Mouse (Mus musculus) right cerebral cortex, postnatal 4 days (tissue): ENCODE results near the gene Camta1.

Source experiments
- DNase-seq: peaks from one replicate; pipeline ENCODE4 v3.0.0-alpha.2; 2022

Gene Camta1

DNA sequence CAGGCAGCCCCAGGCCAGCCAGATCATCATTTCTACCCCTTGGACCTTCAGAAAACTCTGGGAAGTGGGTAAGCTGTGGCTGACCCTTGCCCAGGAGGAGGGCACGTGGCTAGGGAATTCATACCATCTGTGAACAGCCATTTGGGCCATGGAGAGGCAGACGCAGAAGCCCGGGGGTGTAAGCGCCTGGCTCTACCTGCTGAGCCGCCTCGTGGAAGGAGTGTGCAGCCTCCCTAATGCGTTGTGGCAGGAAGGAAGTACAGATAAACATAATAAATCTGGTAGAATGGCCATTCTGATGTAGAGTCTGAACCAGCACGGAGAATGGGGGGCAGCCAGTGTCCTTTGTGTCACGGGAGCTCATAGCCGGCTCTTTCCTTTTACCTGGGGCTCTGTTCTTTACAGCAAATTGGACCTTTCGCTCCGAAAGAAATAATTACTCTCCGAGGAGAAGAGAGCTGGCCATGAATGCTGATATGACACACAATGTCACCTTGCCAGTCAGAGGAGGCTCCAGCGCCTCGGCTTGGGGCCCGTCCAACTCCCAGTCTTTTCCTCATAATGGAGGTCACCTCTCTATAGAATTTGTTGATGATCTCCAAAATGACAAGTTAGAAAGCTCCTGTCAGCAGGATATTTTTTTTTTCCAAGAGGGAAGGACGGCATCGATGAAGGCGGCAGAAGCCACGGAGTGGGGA lies 500.6 kb downstream of the Camta1 start:
- DNase-seq = no peak

DNA sequence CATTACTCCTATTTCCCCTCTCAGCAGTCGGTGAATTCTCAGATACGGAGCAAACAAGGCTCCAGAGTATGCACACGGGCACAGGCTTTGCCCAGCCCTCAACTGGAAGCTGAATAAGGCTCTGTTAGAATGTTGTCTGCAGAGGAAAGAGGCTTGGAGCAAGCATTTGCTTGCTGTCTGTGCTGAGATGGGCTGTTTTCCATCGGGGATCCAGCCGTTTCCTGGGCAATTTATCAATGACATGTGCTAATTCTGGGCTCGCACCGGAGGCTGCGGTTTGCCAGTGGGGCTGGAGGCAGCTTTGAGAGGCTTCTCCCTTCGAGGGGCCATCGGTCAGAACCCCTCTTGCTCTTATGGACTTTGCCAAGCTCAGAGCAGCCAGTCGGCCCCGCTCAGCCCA lies 506.2 kb downstream of the Camta1 start:
- DNase-seq = peak; percentile 16

DNA sequence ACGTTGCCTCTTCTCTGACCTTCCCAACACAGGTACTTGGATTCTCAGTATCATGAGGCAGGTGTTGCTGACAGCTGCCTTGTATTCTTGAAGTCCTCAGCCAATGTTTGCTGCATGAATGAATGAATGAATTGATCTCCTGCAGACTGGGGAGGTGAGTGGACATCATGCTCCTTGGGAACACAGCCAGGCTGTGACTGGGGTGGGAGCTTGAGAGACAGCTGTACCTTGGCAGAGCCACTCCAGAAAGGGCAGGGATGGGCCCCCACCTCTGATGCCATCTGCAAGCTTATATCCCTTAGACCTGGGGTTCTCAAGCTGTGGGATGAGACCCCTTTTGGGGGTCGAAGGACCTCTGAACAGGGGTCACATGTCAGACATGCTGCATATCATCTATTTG lies 508.9 kb downstream of the Camta1 start:
- DNase-seq = no peak

DNA sequence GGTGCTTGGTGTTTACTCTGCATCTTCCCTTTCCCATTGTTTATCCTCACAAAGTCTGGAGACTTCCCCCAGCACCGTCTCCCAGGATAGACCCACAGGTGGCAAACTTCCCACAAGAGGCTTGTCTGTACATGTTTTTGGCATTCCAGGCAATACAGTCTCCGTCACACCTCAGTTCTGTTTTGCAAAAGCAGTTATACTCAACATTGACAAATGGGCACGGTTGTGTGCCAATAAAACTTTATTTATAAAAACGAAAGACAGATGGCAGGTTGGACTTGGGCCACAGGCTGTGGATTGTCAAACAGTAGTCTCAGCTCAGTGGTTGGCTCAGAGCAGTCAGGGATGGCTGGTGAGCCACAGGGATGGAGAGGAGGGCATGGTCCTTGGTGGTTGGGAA lies 509.4 kb downstream of the Camta1 start:
- DNase-seq = peak; percentile 55

DNA sequence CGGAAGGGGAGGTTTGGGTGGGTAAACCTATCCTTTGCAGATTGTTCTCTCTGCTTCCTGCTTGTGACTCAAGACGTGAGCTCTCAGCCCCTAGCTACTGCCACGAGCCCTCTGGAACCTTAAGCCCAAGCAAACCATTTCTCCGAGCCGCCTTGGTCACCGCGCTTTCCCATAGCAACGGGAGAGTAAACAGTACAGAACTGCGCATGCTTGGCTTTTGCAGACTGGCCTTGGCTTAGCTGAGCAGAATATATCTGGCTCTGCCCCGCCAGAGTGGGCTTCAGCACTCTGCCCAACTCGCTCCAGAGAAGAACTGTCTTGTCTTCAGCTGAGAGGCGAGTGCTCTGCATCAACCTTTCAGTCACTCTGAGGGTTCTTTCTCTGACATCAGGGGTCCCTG lies 509.9 kb downstream of the Camta1 start:
- DNase-seq = no peak

DNA sequence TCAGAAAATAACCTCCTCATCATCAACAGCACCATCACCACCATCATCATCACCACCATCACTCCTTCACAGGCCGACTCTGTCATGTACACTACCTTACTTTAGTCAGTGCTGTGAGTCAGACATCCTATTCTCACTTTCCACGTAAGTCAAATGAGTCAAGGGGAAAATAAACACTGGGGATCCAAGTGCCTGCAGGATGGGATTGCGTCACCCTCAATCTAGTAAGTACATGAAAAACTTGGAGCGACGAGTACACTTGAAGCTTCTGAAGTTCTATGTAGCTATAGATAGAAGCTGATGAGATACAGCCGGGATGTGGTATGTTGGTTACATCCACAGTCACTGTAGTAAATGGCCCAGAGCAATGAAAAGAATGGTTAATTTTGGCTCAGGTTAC lies 514.1 kb downstream of the Camta1 start:
- no peak for DNase-seq

DNA sequence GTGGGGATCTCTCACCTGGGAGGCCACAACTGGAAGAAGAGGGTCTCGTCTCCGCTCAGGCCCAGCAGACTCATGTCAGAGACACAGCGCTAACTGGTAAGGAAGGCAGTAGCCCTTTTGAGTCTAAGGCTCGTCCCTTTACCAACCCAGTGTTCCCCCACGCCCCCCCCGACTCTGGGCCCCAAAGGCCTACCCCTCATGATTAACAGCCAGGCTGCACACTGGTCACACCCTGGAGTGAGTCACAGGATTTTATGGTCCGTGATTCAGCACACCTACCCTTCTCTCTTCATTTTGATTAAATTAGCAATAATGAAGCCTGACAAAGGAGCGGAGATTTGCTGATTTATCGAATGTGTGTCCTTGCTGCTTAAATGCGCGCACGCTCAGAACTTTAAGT lies 515.0 kb downstream of the Camta1 start:
- no peak for DNase-seq

DNA sequence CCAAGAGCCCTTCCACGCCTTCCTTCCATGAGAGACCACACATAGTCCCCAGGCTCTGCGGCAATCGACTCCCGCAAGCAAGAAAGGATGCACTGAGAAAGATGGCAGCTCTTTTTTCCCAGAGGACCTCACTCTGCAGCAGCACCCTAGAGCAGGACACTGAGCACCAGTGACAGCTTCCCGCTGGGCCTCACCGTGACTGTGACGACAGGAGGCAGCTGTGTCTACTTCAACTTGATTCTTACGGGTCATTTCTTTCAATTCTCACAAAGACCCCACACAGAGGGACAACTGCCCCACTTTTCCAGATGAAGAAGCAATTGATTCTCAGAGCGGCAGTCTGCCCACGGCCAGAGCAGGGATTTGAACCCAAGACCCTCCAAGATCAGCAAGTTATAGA lies 516.9 kb downstream of the Camta1 start:
- DNase-seq = no peak

DNA sequence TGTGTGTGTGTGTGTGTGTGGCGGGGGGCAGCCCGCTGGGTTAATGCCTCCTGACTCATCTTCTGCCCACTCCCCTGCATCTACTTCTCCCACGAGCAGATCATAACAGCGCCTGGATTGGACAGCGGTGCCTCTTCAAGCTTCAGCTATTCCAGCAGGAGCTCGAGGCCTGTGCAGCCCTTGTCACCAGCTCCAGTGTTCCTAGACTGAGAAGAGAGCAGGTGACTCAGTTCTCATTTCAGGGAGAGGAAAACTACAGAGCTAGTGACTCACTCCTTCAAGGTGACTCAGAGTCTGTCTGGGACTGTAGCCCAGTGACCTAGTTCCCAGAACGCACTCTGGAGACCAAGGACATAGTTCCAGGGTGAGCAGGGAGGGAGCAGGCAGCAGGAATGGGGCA lies 522.3 kb downstream of the Camta1 start:
- no peak for DNase-seq

DNA sequence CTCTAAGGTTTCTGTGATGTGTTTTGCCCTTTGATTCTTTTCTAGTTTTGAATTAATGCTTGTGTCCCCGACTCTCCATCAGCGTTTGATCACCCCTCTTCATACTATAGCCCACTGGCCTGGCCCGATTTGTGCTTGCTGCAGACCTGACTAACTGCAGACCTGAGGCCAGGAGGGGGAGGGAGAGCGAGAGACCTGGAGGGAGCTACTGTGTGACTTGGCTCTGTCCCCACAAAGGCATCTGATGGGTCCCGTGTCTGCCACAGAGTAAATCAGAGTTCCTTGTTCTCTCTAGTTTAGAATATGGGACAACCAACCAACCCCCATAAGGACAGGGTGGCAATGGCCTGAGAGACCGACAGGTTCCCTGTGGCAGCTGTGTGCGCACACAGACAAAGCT lies 522.7 kb downstream of the Camta1 start:
- no peak for DNase-seq

DNA sequence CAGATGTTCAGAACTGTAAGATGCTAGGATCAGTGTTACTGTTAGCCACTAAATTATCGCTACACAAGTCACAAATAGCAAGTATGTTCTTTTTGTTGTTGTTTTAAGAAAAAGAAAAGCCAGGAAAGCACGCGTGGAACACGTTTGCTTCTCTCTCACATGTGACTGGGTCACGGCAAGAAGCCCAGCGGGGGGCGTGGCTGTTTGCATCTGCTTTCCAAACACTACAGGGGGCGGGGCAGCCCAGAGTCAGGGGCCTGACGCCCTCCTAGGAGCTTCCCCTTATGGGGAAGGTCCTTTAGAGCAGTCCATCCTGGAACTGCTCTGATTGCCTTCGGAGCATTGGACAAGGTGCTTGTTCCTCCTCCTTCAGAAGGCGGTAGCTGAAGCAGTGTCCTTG lies 524.1 kb downstream of the Camta1 start:
- no peak for DNase-seq

DNA sequence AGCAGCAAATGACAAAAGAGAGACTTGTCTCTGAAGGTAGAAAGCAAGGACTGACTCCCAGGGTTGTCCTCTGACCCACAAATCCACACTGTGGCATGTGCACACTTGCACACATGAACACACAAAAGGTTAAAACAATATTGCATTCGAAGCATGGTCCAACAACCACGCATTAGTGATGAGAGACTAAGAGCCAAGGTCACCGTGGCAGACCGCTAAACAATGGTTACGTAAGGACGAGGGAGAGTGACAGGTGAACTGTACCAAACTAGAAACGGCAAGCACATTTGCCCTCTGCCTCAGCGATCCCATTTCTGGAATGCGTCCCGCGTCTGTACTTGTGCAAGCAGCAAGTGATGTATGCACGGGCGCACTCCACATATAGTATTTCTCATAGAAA lies 525.3 kb downstream of the Camta1 start:
- no peak for DNase-seq

DNA sequence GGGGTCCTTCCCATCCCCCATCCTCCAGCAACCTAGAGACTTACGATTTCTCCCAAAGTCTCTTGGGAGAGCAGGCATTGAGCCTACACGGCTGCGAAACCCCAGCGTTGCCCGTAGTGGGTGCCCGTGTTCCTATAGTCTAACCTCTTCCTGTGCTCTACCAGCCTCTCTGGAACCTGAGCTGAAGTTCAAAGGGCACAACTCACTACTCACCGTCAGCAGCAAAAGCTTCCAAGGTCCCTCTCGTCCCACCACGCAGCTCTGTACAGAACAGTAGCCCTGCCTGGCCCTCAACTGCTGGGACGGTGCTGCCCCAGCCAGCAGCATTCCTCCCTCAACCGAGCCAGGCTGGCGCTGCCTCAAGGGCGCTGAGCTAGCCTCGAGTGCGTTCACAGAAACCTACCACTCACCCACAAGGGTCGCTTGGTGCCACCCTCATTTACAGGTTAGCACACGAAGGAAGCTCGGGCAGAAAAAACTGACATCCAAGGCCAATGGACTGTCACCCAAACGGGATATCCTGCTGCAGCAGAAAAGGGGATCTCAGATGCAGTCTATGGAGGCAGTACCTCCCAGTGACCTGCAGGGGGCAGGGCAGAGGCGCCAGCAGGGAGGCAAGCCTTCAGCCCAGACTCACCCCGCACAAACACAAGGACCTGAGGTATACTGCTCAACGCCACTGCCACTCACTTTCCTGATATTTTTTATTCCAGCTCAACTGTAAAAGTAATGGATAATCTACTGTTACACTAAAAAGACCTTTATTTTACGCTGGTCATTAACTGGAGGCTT lies 526.5 kb downstream of the Camta1 start:
- peak; percentile 45 for DNase-seq

DNA sequence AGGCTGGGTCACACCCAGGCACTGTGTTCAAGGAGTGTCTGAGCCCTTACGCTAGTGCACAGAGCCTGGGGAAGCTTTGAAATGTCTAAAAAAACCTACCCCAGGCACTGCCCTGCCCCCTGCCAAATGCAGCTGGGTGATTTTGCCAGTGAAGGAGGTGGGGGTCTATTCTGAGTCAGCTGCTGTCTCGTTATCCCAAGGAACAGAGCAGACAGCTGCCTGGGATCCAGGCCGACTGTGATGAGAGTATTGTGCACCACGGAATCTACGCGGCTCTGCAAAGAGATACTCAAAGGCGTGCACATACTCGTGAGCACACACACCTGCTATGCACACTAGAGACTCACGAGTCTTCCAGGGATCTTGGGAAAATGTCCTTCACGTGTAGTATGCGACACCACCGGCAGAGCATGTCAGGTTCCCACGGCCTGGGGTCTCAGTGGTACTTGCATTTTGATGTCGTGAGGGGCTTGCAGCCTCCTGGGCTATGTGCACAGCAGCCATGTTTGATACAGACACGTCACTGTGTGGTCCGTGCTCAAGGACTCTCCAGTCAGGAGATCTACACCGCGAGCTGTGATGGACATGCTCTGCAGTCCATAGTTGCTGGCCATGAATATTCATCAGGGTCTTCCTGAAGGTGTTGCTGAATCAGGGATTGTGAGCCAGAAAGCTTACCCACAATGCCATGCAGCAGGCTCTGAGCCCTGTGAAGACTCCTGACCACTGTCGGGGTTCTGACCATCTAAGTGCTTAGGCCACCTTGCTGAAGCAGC lies 529.4 kb downstream of the Camta1 start:
- DNase-seq = no peak

DNA sequence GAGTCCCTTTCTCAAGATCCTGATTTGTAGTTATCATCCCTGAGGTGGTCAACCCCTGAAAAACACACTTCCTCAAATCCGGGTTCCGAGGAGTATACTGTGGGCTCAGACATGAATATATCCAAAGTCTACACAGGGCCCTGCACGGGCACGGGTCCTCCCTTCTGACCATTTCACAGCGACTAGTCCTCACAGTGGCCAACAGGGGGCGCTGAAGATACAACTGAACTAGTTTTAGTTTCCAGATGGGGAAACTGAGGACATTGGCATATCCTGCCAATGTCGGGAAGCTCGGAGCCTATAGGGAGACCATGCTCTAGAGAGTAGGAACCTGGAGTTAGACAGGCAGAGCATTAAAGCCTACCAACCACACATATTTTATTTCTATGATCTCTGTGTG lies 530.7 kb downstream of the Camta1 start:
- no peak for DNase-seq

DNA sequence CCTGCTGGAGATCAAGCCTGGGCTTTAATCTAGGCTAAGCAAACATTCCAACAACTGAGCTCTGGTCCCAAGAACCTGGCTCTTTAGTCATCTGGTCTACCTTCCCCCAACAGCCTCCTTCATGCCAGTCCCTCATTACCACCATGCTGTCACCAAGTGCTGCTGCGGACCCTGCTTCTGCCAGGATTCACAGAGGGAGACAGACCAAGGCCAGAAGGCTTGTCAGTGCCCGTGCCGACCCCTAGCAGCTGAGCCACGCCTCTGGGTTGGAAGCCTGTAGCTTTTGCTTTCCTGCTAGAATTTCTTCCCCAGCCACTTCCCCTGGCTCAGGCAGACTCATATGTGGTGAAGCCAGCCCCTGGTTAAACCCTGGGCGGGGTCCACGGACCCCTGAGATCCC lies 533.6 kb downstream of the Camta1 start:
- no peak for DNase-seq

DNA sequence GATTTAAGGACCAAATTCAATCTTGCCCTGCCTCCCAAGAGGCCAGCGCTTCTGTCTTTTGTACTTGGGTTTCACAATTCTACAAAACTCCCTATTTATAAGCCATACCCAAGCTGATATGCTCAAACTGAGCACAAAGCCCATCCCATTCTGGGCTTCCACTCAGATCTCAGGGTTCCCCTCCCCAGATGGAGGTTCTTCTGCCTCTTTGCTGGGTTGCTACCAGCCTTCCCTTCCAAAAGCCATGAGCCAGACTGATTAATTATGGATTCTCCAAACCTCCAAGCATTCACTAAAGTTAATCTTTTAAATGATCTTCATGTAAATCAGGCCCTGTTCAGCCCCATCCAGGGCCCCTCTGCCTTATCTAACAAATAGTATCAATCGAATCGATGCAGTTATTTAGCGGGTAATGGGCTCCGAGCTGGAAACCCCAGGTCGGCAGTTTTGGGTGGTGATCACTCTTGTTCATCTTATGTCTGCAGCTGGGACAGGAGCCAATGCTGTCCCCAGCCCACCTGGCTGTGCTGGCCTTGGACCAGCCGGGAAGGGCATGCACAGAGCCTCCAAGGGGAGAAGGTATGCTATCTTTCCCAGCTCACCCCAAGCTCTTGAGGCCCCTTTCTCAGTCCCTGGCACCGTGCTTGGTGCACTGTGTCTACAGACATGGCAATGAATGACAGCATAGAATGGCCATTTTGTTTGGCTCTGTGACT lies 534.5 kb downstream of the Camta1 start:
- DNase-seq = no peak

DNA sequence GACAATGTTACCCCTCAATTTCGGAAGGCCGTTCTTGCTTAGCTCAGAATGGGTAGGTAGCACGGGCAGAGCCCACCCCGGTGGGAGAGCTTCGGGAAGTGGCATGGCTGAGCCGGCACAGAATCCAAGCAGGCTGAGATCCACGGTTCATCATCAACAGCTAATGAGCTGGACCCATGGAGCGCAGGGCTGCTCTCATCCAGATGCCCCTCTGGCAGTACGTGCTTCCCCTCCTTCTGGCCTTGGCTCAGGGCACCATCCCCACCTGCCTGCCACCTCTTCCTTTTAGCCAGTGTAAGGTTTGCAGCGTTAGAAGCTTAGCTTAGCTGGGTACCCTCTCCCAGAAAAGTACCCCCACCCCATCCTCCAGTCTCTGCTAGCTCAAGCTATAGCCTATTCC lies 545.2 kb downstream of the Camta1 start:
- no peak for DNase-seq

DNA sequence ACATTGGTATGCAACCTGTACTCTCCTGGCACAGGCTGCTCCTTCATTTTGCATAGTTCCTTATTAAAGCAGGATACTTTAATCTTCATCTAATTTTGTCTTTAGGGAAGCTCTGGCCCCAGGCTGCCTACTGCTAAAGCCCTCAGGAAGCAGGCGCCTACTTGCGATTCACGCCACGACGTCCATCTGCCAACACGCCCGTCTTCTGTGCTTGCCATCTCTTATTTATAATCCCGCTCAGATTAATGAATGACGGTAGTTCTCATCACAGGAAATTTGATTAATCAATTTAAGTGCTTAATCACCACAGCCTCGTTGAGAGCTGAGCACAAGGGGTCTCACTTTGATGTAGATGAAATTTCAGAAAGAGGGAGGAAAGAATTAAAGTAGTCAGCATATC lies 546.0 kb downstream of the Camta1 start:
- no peak for DNase-seq

DNA sequence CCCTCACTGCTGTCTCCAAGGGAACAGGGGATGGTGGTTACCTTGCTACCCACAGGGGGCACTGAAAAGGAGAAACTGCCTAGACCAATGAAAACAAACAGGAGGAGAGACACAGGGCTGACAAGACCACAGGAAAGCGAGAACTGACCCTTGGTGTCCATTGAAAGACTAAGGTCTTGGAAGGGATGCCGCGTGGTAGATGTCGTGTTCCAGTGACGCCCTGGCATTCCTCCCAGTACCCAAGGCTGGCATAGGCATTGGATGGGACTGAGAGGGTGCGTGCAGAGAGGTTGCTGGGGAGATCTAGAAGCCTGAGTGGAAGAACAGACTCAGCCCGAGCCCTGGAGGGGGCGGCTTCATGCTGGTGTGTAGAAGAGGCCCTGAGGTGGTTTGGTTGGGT lies 550.9 kb downstream of the Camta1 start:
- no peak for DNase-seq

DNA sequence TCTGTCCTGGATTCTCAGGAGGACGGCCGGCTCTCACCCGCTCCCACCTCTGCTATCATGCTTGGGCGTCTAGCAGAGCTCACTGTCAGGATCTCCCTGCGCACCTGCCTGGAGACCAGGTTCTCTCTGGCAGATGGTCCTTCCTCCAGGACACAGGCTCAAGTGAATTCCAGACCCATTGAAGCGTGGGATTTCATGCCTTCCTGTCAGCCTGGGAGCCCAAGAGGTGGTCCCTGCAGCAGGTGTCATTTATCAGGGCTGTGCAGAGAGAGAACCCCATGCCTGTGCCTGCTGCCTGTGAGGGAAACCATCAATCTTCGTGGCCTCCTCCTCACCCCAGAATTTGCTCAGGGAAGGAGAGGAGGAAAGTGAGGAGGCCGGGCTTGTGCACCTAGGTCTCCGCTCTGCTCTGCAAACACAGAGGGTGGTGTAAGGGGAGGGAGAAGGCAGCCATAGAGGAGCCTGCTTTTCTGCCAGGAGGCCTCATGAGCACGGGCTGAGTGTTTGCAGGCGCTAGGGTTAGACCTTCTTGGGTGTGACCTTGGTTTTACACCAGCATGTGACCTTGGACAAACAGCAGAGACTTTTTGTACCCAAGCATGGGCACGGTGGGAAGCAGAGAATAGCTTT lies 551.5 kb downstream of the Camta1 start:
- no peak for DNase-seq

DNA sequence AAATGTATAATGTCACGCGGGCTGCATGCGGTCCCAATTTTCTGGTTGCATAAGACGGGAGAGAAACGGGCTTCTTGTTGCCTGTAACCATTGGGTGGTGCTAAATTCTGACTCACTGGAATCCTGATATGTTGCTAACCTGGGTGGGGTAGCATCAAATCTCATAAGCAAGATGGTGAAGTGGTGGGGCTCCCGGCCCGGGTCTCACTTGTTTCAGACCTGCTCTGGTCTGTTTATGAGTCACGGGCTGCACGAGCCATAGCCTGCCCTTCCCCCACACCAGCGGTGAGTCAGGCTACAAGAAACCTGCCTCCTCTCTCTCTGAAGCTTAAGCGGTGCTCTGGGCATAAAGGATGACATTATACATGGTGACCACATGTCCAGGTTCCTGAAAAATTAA lies 554.8 kb downstream of the Camta1 start:
- DNase-seq = no peak

DNA sequence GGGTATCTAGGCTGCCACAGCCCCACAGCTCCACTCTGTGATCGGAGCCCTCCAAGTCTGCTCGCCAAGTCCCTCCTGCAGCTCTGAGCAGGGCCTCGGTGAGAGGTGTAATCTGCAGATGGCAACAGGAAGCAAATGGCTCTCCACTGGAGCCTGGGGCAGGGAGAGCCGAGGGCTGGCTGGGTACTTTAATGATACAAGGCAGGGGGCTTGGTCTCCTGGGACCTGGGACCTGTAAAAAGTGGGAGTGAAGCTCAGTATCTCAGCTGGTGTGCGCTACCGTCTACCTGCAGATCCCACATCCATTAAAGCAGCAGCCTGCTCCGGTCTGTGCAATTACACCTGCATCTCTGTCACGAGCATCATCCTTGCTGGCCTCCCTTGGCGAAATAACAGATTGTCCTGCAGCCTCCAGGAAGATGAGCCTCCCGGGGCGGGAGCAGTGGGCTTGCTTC lies 555.3 kb downstream of the Camta1 start:
- no peak for DNase-seq
